Mouse (Mus musculus) layer of hippocampus, adult 2 months (tissue): Measurements from ENCODE around the gene Xab2. TPM values are rescaled to one million over a fixed set of nuclear protein-coding genes. Genes with fewer than 3 reads are reported as not detected.
A peak's percentile ranks its signal among the peaks of the same experiment; 100 is the strongest.

Experiments
- DNase-seq, 2 experiments: peaks; one replicate each; pipeline ENCODE4 v3.0.0; 2022; ENCODE audit warnings: low spot score in 2 of 2
- H3K27ac ChIP-seq: fragments of 200-600 bp; 2 replicates; pipeline ENCODE4 v1.8.1; 2022
- H3K4me3 ChIP-seq: fragments of 200-600 bp; 2 replicates; pipeline ENCODE4 v1.8.1; 2022; ENCODE audit warnings: mild to moderate bottlenecking
- CTCF ChIP-seq: fragments of 200-600 bp; conservative IDR thresholded peaks from 2 replicates; pipeline ENCODE4 v1.8.1; 2022; ENCODE audit warnings: antibody characterized with exemption, mild to moderate bottlenecking, moderate library complexity
- total RNA-seq, 2 experiments: library from RNA; stranded (reverse); gene quantifications; 2 replicates each; pipeline ENCODE4 v1.2.3; 2021

The Xab2 gene
- total RNA-seq, 2 experiments from 2014 or later = 39.6 to 41.4 TPM

- Histone ChIP-seq H3K4me3 (no peak overlapping the region), H3K27ac (no peak overlapping the region)
- DNase-seq = no peak
- TF ChIP-seq CTCF = no peak
These were observed 25.9 kb upstream of the Xab2 start for GRCm38 (mm10) chr8:3646824-3647531.

GRCm38 (mm10) chr8:3645804-3646203 is 24.7 kb upstream of the Xab2 start:
- TF ChIP-seq CTCF = 0 out of 2 replicates have a peak, but pooled peaks have one; percentile 26
- Histone ChIP-seq H3K27ac (no peak overlapping the region), H3K4me3 (no peak overlapping the region)
- no peak for DNase-seq

GRCm38 (mm10) chr8:3631478-3631875 is 10.4 kb upstream of the Xab2 start:
- Histone ChIP-seq H3K4me3 (peak overlapping the region; percentile 52), H3K27ac (no peak overlapping the region)
- no peak for TF ChIP-seq CTCF
- DNase-seq = no peak

GRCm38 (mm10) chr8:3630647-3631477 is 9.7 kb upstream of the Xab2 start, which contains the start of gene Stxbp2:
TSS of gene Stxbp2 (plus strand) at chr8:3630955.
- DNase-seq = peak; percentile 74 to 77
- H3K27ac ChIP-seq = peak within 1 kb of the TSS; percentile 20; the same call in 1 of the 2 replicates
- no peak for TF ChIP-seq CTCF
- peak within 1 kb of the TSS; percentile 52 for H3K4me3 ChIP-seq

GRCm38 (mm10) chr8:3628014-3628413 is 6.9 kb upstream of the Xab2 start:
- Histone ChIP-seq H3K27ac (no peak overlapping the region), H3K4me3 (no peak overlapping the region)
- peak; percentile 76 for TF ChIP-seq CTCF
- DNase-seq = no peak

GRCm38 (mm10) chr8:3626971-3627370 is 5.9 kb upstream of the Xab2 start:
- TF ChIP-seq CTCF = no peak
- no peak for DNase-seq
- H3K27ac ChIP-seq = no peak overlapping the region
- no peak overlapping the region for H3K4me3 ChIP-seq

GRCm38 (mm10) chr8:3625445-3625844 is 4.3 kb upstream of the Xab2 start, which contains the start of gene Pcp2:
TSS of gene Pcp2 (minus strand) at chr8:3625545.
- H3K27ac ChIP-seq = no peak within 1 kb of the TSS
- no peak for DNase-seq
- H3K4me3 ChIP-seq = no peak within 1 kb of the TSS
- no peak for TF ChIP-seq CTCF

GRCm38 (mm10) chr8:3622119-3622518 is 1.0 kb upstream of the Xab2 start:
- no peak overlapping the region for H3K4me3 ChIP-seq
- no peak overlapping the region for H3K27ac ChIP-seq
- no peak for TF ChIP-seq CTCF
- no peak for DNase-seq

- Histone ChIP-seq H3K27ac (peak overlapping the region; percentile 60; the same call in 1 of the 2 replicates), H3K4me3 (no peak overlapping the region)
- TF ChIP-seq CTCF = no peak
- no peak for DNase-seq
These were observed 11.3 kb downstream of the Xab2 start for GRCm38 (mm10) chr8:3609816-3610150.

GRCm38 (mm10) chr8:3609046-3609815 is 11.9 kb downstream of the Xab2 start:
- peak overlapping the region; percentile 60; the same call in 1 of the 2 replicates for H3K27ac ChIP-seq
- H3K4me3 ChIP-seq = no peak overlapping the region
- TF ChIP-seq CTCF = no peak
- no peak for DNase-seq

DNA sequence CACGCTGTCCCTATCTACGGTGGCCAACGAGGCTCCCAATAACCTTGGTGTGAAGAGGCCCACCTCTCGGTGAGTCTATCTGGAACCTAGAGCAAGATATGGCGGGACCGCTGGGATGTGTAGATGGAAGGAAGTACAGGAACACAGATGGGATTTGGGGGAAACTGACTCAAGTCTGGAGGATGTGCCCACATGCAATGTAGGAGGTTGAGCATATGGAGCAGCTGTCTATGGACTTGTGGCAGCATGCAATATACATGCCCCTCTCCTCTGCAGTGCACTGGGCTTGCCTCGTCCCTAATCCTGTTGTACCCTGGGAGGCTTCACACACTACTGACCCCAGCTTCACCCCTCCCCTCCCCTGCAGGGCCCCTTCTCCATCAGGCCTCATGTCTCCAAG is 13.3 kb downstream of the Xab2 start:
- DNase-seq = peak in 1 of 2 experiments; percentile 61
- H3K4me3 ChIP-seq = no peak overlapping the region
- TF ChIP-seq CTCF = no peak
- H3K27ac ChIP-seq = peak overlapping the region; percentile 60; the same call in 1 of the 2 replicates

DNA sequence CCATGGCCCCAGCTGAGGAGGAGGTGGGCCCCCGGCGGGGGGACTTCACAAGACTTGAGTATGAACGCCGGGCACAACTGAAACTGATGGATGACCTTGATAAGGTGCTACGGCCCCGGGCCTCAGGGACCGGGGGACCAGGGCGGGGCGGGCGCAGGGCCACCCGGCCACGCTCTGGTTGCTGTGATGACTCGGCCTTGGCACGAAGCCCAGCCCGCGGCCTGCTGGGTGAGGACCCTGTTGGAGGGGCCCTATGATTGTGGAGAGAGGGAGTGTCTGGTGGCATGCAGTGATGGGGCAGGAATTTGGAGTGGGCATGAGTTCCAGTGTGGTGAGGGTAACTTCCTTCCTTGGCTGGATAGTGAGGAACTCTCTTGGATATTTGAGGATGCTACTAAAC is 14.5 kb downstream of the Xab2 start:
- H3K27ac ChIP-seq = no peak overlapping the region
- no peak overlapping the region for H3K4me3 ChIP-seq
- TF ChIP-seq CTCF = no peak
- DNase-seq = no peak

DNA sequence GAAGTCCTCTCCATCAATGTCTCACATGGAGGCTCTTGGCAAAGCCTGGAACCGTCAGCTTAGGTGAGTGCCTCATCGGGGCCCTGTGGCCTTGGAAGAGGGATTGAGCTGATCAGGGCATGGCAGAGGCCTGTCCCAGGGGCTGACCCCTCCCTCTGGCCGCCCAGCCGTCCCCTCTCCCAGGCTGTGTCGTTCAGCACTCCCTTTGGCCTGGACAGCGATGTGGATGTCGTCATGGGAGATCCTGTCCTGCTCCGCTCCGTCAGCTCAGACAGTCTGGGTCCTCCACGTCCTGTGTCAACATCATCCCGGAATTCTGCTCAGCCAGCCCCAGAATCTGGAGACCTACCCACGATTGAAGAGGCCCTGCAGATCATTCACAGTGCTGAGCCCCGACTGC is 17.7 kb downstream of the Xab2 start:
- Histone ChIP-seq H3K27ac (no peak overlapping the region), H3K4me3 (no peak overlapping the region)
- DNase-seq = no peak
- no peak for TF ChIP-seq CTCF
